Mouse (Mus musculus): Measurements from ENCODE around the gene Ttc28. TPM values are rescaled to one million over a fixed set of nuclear protein-coding genes. Genes with fewer than 3 reads are reported as not detected.

The Ttc28 gene
- total and polyA plus RNA-seq, 3 experiments: 1.1 to 1.8 TPM; not detected in 1

DNA sequence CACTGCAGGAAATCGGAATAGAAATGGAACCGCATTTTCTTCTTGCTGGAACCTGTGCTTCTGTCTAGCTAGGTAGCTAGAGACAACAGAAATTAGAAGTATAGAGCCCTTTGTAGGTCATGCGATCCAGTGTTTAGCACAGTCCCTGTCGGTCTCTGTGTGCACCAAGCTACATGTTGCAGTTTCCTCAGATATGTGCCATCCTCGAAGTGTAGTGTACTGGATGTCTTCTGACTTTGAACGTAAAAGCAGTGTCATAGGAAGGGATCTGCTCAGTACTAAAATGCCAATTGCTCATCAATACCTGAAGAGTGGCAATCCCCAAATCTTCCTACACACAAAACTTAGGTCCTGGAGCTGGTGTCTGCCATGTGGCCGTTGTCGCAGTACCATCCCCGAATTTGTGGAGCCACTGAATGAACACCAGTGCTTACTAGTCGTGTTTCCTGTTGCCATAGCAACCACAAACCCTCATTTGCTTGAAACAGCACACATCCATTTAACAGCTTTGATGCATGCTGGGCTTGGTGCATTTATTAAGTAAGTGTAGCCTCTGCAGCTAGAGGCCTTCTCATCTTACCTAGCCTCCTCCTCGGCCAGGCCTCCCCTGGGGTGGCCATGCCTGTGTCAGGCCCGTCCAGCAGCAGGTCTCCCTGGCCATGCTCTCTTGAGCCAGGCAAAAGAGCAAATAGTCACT is 243.6 kb downstream of the Ttc28 start:
- H3K9me3 ChIP-seq (replicated peaks; ENCODE audit: insufficient read depth, low read length): no peaks in the 10 kb centered on the region
- TF ChIP-seq CTCF (IDR thresholded peaks at IDR 0.05 in 2 of 3, conservative IDR thresholded peaks at IDR 0.05 in 1 of 3; ENCODE audit: control insufficient read depth in 1 of 3, insufficient read depth in 1 of 3, low read depth in 2 of 3, low read length in 3 of 3, poor library complexity in 1 of 3, severe bottlenecking in 1 of 3) (no peak), SIN3A (IDR thresholded peaks at IDR 0.05; ENCODE audit: low read length) (no peak), ZKSCAN1 (IDR thresholded peaks at IDR 0.05; ENCODE audit: low read depth, low read length) (no peak), ZNF384 (IDR thresholded peaks at IDR 0.05; ENCODE audit: low read depth, low read length) (no peak), ZC3H11A (IDR thresholded peaks at IDR 0.05; ENCODE audit: low read depth, low read length) (no peak)
- H3K4me1 ChIP-seq (ENCODE audit: control insufficient read depth in 1 of 2, insufficient read depth in 2 of 2, low read length in 2 of 2): peaks cover 8 to 20% of the 10 kb centered on the region in 2 experiments
- H3K4me3 ChIP-seq (ENCODE audit: control insufficient read depth in 1 of 2, insufficient read depth in 1 of 2, low read depth in 2 of 2, low read length in 2 of 2): no peak overlapping the region
- DNase-seq (ENCODE audit: low read depth, low spot score): peak; percentile 34
- no peak overlapping the region for H3K27ac ChIP-seq (ENCODE audit: control insufficient read depth, low read depth, low read length)
- no peaks in the 10 kb centered on the region for H3K27me3 ChIP-seq (ENCODE audit: control insufficient read depth in 1 of 2, insufficient read depth in 2 of 2, low read length in 2 of 2)
- no peak overlapping the region for H3K9ac ChIP-seq (ENCODE audit: control insufficient read depth, low read depth, low read length, poor library complexity, severe bottlenecking)
- H3K36me3 ChIP-seq (ENCODE audit: control insufficient read depth in 1 of 2, insufficient read depth in 2 of 2, low read length in 2 of 2): peaks cover 0 to 11% of the 10 kb centered on the region in 2 experiments; a peak in 2 of 4 replicates
- no peaks in the 10 kb centered on the region for H3K79me2 ChIP-seq (ENCODE audit: control insufficient read depth, insufficient read depth, low read length, poor library complexity)

DNA sequence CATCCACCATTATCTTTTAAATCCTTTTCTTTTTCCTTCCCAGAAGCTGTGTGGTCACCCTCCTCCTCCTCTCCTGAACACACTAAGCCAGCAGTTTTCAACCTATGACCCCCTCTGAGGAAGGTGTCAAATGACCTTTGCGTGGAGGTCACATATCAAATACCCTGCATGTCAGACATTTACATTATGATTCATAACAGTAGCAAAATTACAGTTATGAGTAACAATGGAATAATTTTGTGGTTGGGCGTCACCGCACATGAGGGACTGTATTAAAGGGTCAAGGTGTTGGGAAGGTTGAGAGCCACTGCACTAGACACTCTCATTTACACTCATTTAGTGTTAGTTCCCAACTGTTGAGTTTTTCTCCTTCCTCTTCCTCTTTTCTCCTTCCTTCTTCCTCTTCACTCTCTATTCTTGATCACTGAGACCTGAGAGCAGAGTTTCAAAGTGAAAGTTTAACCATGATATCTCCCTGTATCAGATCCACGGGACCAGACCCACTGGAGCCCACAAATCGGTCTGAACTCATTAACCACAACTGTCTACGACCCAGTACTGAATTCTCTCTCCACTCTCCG is 245.1 kb downstream of the Ttc28 start:
- Histone ChIP-seq H3K36me3 (ENCODE audit: control insufficient read depth in 1 of 2, insufficient read depth in 2 of 2, low read length in 2 of 2) (peaks cover 0 to 11% of the 10 kb centered on the region in 2 experiments; a peak in 2 of 4 replicates), H3K9me3 (replicated peaks; ENCODE audit: insufficient read depth, low read length) (no peaks in the 10 kb centered on the region), H3K27ac (ENCODE audit: control insufficient read depth, low read depth, low read length) (peak overlapping the region; percentile 44), H3K79me2 (ENCODE audit: control insufficient read depth, insufficient read depth, low read length, poor library complexity) (no peaks in the 10 kb centered on the region), H3K4me3 (ENCODE audit: control insufficient read depth in 1 of 2, insufficient read depth in 1 of 2, low read depth in 2 of 2, low read length in 2 of 2) (peak overlapping the region in 1 of 2 experiments; percentile 20; a peak in 1 of 4 replicates), H3K4me1 (ENCODE audit: control insufficient read depth in 1 of 2, insufficient read depth in 2 of 2, low read length in 2 of 2) (peaks cover 8 to 20% of the 10 kb centered on the region in 2 experiments), H3K27me3 (ENCODE audit: control insufficient read depth in 1 of 2, insufficient read depth in 2 of 2, low read length in 2 of 2) (no peaks in the 10 kb centered on the region), H3K9ac (ENCODE audit: control insufficient read depth, low read depth, low read length, poor library complexity, severe bottlenecking) (no peak overlapping the region)
- DNase-seq (ENCODE audit: low read depth, low spot score): peak; percentile 41
- peak in 1 of 2 experiments; percentile 53; a peak in 1 of 4 replicates for TF ChIP-seq EP300 (IDR thresholded peaks at IDR 0.05; ENCODE audit: low read depth in 1 of 2, low read length in 2 of 2)
- TF ChIP-seq UBTF (IDR thresholded peaks at IDR 0.05; ENCODE audit: borderline replicate concordance, insufficient read depth, low read depth, low read length): no peak
- 0 out of 2 replicates have a peak, but pooled peaks have one; percentile 20 for TF ChIP-seq ELF1 (IDR thresholded peaks at IDR 0.05; ENCODE audit: low read depth, low read length)

DNA sequence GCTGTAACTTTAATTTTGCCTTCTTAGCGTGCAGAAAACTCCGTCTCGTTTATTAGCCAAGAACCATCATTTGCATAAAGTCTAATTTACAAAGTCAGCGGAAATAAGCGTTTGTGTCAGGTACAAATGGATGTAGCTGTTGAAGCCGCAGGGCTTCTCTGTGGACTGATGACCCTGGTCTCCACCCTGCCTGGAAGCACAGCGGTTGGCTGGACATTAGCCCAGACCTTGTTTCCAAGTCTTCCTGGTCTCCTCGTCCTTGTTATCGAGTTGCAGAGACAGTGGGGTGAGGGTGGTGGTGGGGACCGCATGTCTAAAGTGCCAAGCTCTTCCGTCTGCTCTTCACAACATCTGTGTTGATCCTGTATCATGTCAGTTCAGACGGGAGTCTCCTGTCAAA is 246.1 kb downstream of the Ttc28 start:
- no peaks in the 10 kb centered on the region for H3K27me3 ChIP-seq (ENCODE audit: control insufficient read depth in 1 of 2, insufficient read depth in 2 of 2, low read length in 2 of 2)
- H3K27ac ChIP-seq (ENCODE audit: control insufficient read depth, low read depth, low read length): no peak overlapping the region
- no peak overlapping the region for H3K4me3 ChIP-seq (ENCODE audit: control insufficient read depth in 1 of 2, insufficient read depth in 1 of 2, low read depth in 2 of 2, low read length in 2 of 2)
- TF ChIP-seq CHD2 (IDR thresholded peaks at IDR 0.05; ENCODE audit: low read length) (no peak), MAZ (IDR thresholded peaks at IDR 0.05; ENCODE audit: low read depth, low read length) (no peak), MAX (IDR thresholded peaks at IDR 0.05; ENCODE audit: low read length) (no peak), TBP (IDR thresholded peaks at IDR 0.05; ENCODE audit: low read depth, low read length) (no peak), USF2 (IDR thresholded peaks at IDR 0.05; ENCODE audit: borderline replicate concordance in 1 of 2, insufficient read depth in 1 of 2, low read depth in 1 of 2, low read length in 2 of 2) (no peak), ELF1 (IDR thresholded peaks at IDR 0.05; ENCODE audit: low read depth, low read length) (no peak), ETS1 (IDR thresholded peaks at IDR 0.05; ENCODE audit: low read depth, low read length) (no peak), ZMIZ1 (IDR thresholded peaks at IDR 0.05; ENCODE audit: low read depth, low read length) (no peak), USF1 (IDR thresholded peaks at IDR 0.05; ENCODE audit: low read depth, low read length) (no peak), CHD1 (IDR thresholded peaks at IDR 0.05; ENCODE audit: low read depth, low read length) (no peak)
- no peaks in the 10 kb centered on the region for H3K79me2 ChIP-seq (ENCODE audit: control insufficient read depth, insufficient read depth, low read length, poor library complexity)
- H3K9ac ChIP-seq (ENCODE audit: control insufficient read depth, low read depth, low read length, poor library complexity, severe bottlenecking): no peak overlapping the region
- peaks cover 0 to 11% of the 10 kb centered on the region in 2 experiments; a peak in 2 of 4 replicates for H3K36me3 ChIP-seq (ENCODE audit: control insufficient read depth in 1 of 2, insufficient read depth in 2 of 2, low read length in 2 of 2)
- DNase-seq (ENCODE audit: low read depth, low spot score): no peak
- no peaks in the 10 kb centered on the region for H3K9me3 ChIP-seq (replicated peaks; ENCODE audit: insufficient read depth, low read length)
- peaks cover 8 to 20% of the 10 kb centered on the region in 2 experiments for H3K4me1 ChIP-seq (ENCODE audit: control insufficient read depth in 1 of 2, insufficient read depth in 2 of 2, low read length in 2 of 2)

Measured in MEL (cell line).